Mouse (Mus musculus) megakaryocyte, adult 5-6 weeks (primary cell): ENCODE data around the gene Coq9. TPM values are rescaled to one million over a fixed set of nuclear protein-coding genes. Genes with fewer than 3 reads are reported as not detected.
"Not testable (repeated sequence)": the region's sequence is repeated elsewhere in the genome, so short reads cannot be mapped to it uniquely, and the experiment has no call there.

Experiments used
- ATAC-seq: 2 replicates; pipeline ENCODE4 v1.8.0; 2016; ENCODE audit warnings: mild to moderate bottlenecking, inconsistent platforms; ENCODE audit not compliant: poor library complexity, severe bottlenecking
- total RNA-seq, 2 experiments: library from RNA; stranded (forward) in 1 of 2; stranded (reverse) in 1 of 2; fragments of 153-499, 151-499 nt in 1 of 2; fragments of 221-1000, 200-1000 nt in 1 of 2; gene quantifications; 2 replicates each; pipeline versions ENCODE4 v1.2.3 to v1.2.4; 2015 to 2017

The Coq9 gene
- total RNA-seq, 2 experiments from 2014 or later, result 12.8 to 24.8 TPM

DNA sequence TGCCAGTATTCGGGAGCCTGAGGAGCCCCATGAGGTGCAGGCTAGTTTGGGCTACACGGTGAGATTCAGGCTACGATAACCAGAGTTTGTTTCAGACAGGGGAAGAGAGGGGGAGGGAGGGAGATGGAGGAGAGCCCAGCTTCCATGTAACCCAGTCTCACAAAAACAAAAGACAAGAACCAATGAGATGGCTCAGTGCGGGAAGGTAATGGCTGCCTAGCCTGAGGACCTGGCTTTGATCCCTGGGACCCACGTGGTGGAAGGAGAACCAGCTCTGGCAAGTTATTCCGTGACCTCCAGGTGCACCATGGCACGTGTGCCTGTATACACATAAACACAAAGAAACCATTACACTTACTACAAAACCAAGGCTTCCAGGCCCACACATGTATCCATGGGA, 17.6 kb upstream of the Coq9 start:
- no peak for ATAC-seq

GRCm38 (mm10) chr8:94821381-94821780, 16.7 kb upstream of the Coq9 start:
- ATAC-seq, result no peak

- peak; percentile 78 for ATAC-seq
Measured at GRCm38 (mm10) chr8:94822637-94823560, 15.2 kb upstream of the Coq9 start.

GRCm38 (mm10) chr8:94825170-94825569, 13.0 kb upstream of the Coq9 start:
- ATAC-seq, result no peak

GRCm38 (mm10) chr8:94826210-94826609, 11.9 kb upstream of the Coq9 start:
- ATAC-seq, result no peak

- ATAC-seq, result no peak
Measured at GRCm38 (mm10) chr8:94828284-94828683, 9.8 kb upstream of the Coq9 start.

- ATAC-seq, result not testable (repeated sequence)
Measured at GRCm38 (mm10) chr8:94833901-94834405, 4.2 kb upstream of the Coq9 start.

- not testable (repeated sequence) for ATAC-seq
Measured at GRCm38 (mm10) chr8:94835751-94836150, 2.4 kb upstream of the Coq9 start.

GRCm38 (mm10) chr8:94836456-94837240, 1.5 kb upstream of the Coq9 start:
- ATAC-seq, result no peak

- peak; percentile 61 for ATAC-seq
Measured at GRCm38 (mm10) chr8:94838600-94838999, 479 bp downstream of the Coq9 start.

DNA sequence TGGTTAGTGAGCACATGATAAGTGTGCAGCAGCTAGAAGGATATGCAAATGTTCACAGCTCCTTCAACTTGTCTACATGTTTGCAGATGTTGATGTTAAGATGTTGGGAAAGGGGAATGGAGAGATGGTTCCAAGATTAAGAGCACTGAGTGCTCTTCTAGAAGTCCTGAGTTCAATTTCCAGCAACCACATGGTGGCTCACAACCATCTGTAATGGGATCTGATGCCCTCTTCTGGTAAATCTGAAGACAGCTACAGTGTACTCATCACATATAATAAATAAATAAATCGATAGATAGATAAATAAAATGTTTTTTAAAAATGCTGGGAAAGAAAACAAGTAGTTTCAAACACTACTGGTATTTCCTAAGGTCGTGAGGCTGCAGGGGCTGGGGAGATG, 3.1 kb downstream of the Coq9 start:
- no peak for ATAC-seq

DNA sequence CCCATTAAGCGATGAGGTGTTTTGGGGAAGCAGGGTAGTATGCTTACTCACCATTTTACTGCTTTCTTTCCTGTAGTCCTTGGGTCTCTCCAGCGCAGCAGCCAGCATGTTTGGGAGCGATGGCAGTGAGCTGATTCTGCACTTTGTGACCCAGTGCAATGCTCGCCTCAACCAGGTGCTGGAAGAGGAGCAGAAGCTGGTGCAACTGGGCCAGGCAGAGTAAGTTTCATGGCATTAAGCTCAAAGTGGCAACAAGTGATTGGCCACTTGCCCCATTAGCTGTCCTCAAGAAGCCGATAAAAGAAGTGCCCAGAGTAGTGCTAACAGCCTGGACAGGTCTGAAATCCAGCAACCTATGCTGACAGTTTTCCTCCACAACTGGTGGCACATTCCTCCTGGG, 11.9 kb downstream of the Coq9 start:
- no peak for ATAC-seq

DNA sequence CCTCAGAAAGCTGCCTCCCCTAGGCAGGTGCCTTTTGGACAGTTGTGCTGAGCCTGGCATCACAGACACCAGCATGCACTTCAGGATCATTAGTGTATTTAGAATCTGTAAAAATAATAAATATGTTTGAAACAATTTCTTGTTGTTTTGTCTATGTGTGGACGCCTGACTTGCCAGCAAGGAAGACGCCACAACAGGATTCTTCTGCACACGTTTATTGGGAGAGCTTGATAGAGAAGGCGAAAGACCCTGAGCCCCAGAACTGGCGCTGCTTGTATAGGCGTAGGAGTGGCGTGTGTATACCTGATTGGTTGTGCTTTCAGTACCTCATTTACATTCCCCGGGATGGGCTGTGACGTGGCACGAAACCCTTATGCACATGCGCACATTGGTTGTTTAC, 16.6 kb downstream of the Coq9 start:
- ATAC-seq, result not testable (repeated sequence)

- no peak for ATAC-seq
Measured at GRCm38 (mm10) chr8:94857011-94857345, 18.9 kb downstream of the Coq9 start.

DNA sequence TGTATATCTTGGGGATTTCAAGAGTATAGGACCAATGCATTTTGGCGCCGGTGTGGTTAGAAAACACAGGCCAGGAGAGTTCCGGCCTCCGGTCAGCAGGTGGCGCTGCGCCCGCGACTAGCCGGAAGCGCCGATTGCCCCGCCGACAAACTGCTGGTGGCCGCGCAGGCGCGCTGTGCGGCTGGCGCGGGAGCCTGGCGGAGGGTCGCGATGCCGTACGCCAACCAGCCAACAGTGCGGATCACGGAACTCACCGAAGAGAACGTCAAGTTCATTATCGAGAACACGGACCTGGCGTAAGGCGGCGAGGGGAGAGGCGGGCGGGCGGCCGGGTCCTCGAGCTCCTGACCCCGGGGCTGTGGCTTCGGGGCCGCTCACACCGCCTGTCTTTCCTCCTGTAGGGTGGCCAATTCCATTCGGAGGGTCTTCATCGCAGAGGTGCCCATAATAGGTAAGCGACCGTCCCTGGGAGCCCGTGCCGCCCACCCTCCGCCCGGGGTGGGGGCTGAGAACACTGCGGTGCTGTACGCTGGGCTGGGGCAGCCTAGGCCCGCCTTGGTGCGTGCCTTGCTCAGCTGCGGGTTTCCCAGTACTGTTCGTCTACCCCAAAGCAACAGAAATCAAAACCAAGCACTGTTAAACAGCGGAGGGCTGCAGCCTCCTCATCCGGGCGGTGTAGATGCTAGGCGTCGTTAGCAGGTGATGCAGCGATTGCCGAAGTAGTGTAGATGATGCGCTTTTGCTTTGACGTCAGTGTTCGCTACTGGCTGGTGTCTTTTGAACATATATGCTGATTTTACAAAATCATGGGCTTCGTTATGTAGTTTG, 19.4 kb downstream of the Coq9 start, which contains the start of gene Polr2c:
Gene Polr2c (plus strand): TSS at position 105 of the 828 bp plus-strand sequence.
- peak; percentile 92 for ATAC-seq

- ATAC-seq, result peak; percentile 70
Measured at GRCm38 (mm10) chr8:94861352-94861910, 23.3 kb downstream of the Coq9 start.

DNA sequence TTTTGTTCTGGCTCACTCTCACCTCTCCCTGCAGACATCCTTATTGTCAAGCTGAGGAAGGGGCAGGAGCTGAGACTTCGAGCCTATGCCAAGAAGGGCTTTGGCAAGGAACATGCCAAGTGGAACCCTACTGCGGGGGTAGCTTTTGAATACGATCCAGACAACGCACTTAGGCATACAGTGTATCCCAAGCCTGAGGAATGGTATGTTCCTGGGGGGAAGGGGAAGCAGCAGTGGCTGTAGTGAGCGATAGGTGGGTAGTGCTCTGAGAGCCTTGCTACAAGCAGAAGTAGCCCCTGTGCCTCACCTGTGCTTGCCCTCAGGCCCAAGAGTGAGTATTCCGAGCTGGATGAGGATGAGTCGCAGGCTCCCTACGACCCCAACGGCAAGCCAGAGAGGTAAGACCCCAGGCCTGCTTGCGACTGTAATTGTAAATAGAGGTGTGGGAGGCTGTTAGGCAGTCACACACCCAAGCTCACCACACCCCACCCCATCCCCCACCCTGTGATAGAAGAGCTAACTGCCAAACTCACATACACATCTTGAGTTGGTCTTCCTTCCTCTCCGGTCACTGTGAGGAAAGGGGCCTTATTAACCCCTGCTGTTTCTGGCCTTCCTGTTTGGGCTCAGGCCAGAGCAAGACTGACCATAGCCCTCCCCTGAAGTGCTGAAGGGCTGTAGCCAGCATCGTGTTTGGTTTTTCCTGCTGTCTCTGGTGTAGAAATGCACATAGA, 24.5 kb downstream of the Coq9 start:
- no peak for ATAC-seq

DNA sequence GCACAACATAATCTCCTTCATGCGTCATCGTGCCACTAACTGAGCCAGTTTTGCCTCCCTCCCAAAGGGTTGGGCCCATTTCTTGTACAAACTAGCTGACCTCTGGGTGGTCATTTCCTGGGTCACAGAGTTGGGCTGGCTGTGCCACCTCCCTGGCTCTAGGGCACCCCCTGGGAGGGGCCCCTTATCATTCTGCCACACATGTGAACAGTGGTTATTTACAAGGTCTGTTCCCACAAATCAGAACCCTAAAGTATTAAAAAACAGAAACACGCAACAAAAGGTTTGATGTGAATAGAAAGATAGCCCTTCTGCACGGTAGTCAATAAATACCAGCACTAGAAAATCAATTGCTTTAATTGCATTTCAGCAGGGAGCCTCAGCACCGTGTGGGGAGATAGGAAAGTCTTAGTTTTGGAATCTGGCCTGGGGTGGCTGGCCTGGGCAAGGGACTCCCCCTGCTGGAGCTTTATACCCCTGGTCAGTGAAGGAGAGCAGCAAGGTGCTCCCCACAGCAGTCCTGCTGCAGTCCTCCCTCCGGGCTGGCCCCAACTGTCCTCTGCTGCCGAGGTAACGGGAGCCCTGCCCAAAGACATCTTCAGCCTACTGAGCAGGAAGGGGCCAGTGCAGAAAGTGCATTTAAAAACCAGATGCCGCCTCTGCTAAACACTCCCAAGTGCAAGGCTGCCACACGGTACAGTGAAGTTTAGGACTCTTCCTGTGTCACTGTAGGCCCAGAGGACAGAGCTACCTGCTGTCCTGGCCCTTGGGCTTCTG, 26.0 kb downstream of the Coq9 start:
- no peak for ATAC-seq

DNA sequence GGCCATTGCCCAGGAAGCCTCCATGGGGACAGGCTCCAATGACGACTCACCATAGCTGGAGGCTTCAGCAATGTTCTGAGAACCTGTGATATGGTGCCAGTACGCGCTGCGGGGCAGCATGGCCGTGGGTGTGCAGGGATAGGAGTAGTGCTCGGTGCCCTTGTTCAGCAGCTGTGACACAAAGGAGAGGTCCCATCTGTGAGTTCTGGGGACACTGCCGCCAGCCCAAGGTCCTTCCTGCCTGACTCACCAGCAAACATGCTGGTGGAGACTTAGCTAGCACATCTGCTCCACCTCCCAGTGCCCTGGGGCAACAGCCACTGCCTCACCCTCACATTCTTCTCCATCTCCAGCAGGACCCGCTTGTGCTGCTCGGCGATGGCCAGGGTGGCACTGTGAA, 27.2 kb downstream of the Coq9 start:
- ATAC-seq, result no peak
